Mouse (Mus musculus) lung, adult 18-20 months (tissue): Measurements from ENCODE around the gene Abcc9.
A peak's percentile ranks its signal among the peaks of the same experiment; 100 is the strongest.

Source experiments
- DNase-seq, 2 experiments: peaks; one replicate each; pipeline ENCODE4 v3.0.0; 2022; ENCODE audit warnings: mixed read lengths in 2 of 2

Abcc9 gene

DNA sequence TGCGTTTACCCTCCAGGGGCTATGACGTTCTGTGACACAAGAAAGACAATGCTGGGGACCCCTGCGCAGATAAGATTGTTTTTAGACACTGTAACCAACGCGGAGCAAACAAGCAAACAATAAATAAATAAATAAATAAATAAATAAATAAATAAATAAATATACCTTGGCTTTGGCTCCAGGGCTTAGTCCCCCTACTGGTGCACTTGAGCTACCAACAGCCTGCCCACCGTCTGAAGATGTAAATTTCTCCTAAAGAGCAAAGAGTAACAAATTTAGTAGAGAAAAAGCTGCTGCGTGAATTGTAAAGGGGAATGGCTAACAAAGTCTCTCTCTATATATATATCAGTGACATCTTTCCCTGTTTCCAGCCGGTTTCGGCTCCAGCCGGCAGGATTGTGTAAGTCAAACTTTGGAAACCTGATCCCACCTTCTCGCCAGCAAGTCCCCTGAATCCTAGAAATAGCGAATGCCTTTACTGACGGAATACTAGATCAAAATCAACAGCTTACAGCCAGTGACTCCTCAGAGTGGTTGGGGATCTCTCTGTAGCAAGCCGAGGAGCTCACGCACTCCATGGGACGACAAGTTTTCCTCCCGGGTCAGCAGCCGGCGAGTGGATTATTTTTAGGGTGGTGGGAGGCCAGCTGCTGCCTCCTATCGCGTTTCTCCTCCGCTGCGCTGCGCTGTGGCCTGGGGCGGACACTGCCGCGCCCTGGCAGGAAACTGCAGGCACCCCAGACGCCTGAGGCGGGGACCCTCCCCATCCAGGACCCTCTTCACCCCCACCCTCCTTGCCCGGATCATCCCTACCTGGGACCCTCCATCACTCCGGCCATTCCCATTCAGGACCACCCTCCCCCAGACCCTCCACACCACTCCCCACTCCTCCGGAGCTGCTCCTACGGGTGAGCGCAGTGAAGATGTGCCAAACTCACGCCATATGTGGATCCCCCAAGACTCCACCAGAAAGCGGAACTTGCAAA is at the start of gene Abcc9:
TSS of gene Abcc9 (minus strand) at position 664 of the 986 bp plus-strand sequence.
- DNase-seq = no peak

DNA sequence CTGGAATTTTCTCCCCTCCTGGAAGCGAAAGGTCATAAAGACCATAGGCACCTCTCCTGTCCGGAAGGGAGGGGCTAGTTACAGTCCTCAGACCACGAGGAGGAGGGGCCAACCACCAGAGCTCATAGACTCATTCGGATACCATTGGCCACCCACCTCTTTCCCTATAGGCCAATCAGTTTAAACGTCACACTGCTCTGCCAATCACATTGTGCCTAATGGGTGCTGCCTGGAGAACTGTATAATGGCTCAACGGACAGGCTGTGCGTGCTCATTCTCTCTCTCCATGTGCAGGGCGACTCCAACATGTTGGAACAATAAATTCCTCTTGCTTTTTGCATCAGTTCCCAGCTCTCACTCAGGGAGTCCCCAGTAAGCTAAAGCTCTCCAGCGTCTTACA is 49.2 kb upstream of the Abcc9 start:
- no peak for DNase-seq

DNA sequence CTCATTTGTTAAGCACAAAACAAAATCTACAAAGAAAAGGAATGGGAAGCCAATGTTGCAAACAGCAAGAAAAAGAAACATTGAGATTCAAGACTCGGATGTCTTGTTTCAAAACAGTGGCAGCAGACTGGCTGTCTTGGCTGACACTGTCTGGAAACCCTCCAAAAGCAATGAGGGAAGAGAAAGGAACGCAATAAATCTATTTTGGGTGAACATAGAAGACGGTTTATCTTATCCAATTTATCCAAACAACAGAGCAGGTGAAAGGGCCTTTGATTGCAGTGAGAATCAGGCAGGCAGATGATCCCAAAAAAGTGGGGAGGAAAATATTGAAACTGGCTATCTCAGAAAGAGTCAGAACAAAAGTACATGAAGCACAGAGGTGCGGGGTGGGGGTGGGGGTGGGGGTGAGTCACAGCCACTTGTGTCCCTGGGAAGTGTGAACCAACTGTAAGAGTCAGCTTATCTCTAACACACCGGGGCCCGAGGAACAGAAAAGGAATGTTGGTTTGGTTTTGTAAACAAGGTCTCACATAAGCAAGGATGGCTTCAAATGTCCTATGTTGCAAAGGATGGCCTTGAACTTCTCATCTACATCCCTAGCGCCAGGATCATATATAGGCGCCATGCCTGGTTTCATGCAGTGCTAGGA is 46.1 kb upstream of the Abcc9 start:
- no peak for DNase-seq

DNA sequence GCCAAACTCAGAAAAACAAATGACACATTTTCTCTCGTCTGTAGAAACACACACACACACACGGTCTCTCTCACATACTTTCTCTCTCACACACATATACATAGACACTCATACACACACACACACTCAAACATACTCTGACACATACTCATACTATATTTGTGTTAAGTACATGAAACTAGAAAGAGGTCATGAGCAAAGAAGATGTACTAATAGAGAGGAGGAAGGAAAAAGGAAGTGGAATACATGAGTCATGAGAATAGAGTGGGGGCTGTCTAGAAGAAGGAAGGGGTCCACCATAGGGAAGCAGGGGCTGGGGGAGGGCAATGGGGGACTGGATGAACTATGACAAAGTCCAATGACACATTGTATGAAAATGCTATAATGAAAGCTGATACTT is 45.0 kb upstream of the Abcc9 start:
- DNase-seq = no peak

DNA sequence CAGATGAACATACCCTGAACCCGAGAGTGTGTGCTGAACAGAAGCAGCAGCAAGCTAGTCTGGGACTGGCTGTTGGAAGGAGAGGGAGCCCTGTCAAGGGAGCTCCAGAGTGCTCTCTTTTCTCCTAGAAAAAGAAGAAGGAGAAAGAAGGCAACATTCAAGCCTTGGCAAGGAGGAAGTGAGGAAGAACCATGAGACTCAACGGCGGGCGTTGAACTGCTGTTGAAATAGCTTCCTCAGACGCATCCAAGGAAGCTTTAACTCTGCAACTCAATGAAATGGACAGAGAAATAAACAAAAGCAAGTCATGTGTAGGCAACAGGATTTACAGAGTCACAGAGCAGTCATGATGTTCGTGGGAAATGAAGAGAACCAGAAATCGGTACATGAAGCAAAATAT is 44.6 kb upstream of the Abcc9 start:
- peak in 1 of 2 experiments; percentile 22 for DNase-seq

DNA sequence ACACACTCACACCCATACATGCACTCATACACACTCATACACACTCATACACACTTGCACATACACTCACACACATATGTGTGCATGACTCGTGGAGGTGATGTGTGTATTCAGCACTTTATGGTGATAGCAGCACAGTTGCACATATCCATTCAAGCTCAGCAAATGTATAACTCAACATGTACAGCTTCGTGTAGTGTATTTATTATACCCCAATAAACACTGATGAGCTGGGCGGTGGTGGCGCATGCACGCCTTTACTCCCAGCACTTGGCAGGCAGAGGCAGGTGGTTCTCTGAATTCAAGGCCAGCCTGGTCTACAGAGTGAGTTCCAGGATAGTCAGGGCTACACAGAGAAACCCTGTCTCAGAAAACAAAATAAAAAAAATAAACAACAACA is 43.4 kb upstream of the Abcc9 start:
- DNase-seq = no peak

DNA sequence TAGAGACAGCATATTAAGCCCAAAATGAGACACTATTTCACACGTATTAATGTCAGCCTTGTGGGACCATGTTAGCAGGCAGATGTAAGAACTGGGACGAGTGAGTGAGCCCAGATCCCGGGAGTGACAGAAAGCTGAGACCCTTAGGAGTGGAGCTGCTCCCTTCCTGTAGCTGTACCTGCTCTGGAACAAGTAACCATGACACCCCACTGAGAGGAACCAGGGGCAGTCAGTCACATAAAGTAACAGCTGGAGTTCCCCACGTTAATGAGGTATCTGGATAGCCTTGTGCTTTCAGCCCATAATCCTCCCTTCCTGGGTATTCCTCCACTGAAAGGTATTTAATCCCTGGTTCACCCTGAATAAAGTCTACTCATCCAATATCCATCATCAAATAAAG is 41.1 kb upstream of the Abcc9 start:
- DNase-seq = no peak

DNA sequence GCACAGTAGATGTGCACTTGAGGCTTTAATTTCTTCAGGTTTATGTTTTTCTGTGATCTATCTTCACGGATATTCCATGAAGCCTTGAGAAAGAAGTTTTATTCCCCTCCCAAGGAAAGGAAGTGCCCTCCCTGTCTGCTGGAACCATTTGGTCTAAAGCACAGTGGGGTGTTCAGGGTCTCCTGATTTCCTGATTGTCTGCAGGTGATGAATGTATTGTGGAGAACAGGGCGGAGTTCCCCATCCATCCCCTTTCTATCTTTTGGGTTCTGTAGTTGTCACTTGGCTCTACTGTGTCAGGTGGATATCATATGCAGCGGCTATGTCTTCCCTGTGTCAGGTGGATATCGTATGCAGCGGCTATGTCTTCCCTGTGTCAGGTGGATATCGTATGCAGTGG is 39.6 kb upstream of the Abcc9 start:
- no peak for DNase-seq

DNA sequence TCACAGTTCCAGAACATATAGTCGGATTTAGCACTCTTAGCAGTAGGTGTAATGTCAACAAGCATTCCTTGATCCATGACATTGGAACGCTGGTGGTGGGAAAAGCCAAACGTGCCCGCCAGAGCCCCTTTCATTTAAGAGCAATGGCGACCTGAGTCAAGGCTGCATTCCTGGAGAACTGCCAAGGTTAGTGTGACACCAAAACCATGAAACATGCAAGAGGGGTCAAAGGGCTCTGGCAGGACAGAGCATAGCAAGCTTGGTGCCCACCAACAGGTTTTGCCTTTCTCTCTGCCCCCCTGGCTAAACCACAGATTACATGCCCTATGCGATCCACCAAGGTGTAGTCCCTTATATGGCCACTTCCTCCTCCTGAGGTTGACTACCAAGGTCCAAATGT is 36.5 kb upstream of the Abcc9 start:
- DNase-seq = no peak

DNA sequence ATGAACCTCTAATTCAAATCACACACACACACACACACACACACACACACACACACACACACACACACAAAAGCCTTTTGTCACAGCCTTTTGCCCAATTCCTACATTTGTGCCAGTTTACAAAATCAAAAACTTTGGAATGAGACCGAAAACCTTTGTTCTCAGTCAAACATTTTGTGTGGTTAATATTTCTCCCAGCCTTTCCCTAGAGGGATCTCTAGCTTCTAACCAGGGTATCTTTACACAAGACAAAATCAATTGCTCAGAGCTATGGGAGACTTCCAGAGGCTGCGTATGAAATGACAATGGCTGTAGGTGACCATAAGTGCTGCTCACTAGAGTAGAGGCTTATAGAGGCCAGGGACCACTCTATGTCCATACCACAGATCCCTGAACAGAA is 36.1 kb upstream of the Abcc9 start:
- no peak for DNase-seq

DNA sequence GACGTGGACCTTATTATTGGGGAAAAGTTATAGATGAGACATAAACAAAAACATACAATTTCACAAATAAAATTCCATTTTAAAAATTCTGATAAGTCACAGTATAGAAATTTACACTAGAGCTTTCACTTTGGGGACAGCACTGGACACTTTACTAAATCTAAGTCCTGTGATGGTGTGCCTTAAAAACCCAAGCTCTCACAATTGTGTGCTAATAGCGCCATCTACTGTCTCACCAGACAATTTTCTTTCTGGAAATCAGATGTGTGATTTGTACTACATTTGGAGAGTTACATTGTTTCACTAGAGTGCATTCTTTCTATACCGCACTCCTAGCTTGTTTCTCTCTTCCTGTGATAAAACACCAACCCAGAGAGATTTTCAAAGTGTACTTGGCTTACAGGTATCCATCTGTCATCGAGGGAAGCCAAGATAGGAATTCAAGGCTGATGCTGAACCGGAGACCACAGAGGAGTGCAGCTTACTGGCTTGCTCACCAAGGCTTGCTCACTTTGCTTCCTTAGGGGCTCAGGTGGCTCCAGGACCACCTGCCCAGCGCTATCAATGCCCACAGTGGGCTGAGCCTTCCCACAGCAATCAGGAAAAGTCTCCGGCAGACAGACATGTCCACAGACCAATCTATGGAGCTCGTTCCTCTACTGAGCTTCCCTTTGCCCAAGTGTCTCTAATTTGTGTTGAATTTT is 33.3 kb upstream of the Abcc9 start:
- peak in 1 of 2 experiments; percentile 21 for DNase-seq

DNA sequence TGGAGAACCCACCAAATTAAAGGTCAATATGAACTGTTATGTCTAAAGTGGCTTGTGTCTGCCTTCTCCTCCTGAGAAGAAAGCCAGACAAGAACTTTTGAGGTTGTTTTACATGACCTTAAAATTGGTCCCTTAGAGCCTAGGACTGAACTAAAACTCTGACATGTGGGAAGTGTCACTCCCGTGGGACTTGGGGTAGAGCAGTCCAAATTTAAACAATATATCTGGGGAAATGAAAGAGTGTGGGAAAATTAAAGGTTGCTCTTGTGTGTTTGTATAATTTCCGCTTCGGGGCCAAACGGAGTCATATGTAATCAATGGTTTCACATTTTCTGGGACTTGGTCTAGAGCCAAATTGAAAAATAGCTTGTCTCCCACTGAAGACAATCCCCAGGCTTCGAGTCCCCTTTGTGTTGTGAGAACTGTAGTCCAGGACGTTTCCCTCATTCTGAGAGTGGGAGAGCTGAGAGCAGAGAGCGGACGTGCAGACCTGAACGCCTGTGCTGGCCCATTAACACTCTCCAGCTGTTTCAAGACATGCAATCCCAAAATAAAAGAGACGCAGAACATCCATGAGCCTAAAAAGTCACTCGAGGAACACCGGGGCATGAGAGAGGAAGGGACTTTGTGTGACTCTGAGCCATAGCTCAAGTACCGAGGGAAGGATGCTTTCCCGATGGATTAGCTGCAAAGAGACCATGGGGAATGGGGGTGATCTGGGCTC is 30.6 kb upstream of the Abcc9 start:
- DNase-seq = no peak

DNA sequence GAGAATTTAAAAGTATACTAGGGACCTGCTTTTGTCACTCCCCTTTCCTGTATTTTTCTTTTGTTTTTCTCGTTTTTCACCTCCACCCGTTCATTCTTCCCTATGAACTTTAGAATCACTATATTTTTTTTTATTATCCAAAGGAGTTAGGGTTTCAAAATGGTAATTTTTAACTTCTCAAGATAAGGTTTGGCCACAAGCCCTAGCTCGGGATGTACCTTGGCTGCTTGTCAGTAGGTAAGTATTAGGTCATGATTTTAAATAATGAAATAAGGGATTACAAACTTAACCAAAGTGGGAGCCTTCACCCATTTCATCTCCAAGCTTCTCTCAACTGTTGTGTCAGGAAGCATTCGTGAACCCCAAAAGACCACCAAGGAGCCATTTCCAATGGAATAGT is 23.9 kb upstream of the Abcc9 start:
- DNase-seq = no peak

DNA sequence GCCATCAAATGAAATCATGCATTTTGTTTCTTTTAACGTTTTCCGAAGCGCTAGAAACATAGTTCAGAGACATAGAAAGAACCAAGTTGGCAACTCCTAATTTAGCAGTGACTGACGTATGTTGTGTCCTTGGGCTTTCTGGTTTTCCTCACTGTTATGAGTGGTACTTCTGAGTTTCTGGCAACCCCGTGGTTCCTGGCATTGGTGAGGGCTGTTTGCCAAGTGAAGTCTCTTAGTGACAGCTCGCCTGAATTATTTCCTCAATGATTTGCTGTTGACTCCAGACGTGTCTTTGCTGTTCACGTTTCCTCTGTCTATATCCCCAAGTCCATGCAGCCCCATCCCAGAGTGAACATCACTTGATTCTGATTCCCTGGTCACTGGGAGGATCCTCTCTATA is 19.6 kb upstream of the Abcc9 start:
- no peak for DNase-seq

DNA sequence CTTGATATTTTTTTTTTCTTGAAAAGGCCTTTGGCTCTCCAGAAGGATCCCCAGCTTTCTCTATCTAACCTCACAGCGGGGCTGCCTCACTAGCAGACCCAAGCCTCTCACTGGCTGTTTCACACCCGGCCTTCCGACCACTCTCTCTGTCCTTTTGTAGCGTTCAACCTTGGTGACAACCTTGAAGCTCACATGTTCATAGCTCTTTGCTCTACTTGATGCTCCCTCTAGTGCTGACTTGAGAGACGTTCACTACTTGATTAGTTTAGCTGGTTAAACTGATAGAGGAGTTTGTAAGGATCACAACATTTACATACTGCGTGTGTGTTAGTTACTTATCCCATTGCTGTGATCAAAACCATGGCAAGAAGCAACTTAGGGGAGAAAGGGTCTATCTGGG is 18.5 kb upstream of the Abcc9 start:
- no peak for DNase-seq

DNA sequence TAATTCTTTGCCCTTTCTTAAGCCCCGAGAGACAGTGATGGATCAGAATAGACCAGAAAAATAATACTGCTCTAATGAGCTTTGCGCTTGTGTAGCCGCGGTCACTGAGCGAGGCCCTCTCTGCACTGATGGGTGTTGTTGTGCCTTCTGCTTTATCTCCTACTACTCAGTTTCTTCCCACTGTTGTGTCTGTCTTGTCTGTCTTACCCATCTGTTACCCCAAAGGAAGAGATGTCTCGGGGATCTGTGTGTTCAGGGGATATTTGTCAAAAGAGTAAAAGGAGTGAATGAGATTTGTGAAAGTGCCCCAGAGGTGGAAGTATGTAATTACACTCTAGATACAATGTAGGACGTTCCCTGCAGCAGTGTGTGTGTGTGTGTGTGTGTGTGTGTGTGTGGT is 16.1 kb upstream of the Abcc9 start:
- no peak for DNase-seq

DNA sequence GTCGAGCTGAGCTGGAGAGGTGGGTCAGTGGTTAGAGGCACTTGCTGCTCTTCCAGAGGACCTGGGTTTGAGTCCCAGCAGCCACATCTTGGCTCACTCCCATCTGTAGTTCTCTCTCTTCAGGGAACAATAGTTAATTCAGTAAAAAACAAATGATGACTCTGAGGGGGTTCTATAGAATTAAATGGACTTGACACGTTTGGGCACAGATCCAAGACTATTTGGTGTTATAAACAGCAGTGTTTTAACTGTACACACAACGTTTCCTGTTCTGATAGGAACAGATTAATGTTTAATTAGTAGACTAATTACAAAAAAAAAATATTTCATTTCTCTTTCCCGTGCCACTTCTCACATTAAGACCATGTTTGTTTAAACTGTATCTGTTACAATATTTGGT is 15.1 kb upstream of the Abcc9 start:
- no peak for DNase-seq

DNA sequence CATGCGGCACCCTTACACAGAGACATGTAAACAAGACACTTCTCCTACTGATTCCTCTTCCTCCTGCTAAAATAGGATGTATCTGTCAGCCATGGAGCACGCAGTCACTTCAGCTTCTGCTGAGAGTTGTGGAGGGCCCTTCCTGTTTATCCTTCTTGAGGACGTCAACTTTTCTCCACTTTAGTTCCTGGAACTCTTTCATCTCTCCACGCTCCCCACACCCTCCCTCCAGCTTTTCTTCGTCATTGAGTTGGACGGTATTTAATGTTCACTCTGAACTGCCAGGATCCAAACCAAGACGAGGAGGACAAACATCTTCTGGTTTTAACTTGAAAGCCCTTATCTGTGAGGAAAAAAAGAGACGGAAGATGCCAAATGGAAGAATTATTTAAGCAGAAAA is 12.9 kb upstream of the Abcc9 start:
- peak; percentile 9 to 43 for DNase-seq

DNA sequence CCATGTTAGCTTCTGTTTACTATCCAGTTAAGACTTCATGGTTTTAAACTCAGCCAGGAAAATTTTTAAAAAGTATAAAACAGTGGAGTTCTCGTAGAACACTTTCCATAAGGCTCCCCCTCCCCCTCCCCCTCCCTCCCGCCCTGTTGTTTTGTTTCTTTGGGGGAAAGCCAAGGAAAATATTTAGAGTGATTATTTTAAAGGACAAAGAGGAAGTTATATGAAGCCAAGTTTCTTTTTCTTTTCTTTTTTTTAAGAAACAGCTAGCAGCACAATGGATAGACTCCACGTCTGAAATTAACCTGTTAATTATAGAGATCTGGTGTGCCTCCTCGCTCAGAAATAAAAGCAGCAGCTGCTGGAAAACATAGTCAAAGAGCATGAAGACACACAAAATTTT is 9.0 kb upstream of the Abcc9 start:
- no peak for DNase-seq

DNA sequence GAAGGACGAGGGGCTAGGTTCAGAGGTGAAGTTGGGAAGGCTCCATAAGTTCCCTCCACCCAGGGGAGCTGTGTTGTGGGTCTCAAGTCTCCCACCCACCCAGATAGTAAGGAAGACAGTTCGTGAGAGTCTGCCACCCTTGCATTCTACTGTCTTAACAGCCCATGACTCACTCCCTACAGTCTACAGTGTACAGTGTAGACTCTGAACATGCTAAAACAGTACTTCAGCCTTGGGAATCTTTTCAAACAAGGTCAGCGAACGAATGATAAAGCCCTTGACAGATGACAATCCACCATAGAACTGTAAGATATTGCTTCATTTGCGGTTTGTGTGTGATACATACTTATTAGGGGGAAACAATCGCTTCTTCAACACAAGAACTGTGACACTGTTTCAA is 8.6 kb upstream of the Abcc9 start:
- no peak for DNase-seq

DNA sequence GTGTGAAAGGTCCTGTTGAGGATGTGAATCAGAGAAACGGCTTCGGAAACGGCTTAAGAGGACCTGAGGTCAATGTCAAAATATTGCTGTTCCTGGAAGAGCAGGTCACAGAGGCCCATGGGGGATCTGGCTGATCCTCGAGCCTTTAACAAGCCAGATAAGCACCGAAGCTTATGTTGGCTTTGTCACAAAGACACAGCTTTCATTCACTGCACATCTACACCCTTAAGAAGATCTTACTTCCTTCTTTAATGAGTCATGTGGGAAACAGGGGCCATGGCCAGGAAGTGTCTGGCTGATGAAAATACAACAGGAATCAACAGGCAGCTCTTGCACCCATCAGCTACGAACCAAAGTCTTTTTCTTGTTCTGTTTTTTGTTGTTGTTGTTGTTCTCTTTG is 6.3 kb upstream of the Abcc9 start:
- no peak for DNase-seq

DNA sequence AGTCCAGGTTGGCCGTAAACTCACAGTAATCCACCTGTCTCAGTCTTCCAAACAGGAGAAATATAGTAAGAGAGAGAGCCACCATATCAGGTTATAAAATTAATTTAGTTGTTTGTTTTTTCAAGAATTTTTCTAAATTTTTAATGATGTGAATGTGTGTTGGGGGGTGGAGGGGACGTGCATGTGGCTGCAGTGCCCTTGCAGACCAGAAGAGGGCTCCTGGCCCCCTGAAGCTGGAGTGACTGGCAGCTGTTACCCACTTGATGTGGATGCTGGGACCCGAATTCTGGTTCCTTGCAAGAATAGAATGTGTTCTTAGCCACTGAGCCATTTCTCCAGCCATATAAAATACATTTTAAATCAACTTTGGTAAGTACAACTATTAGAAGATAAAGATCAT is 4.6 kb upstream of the Abcc9 start:
- DNase-seq = no peak

DNA sequence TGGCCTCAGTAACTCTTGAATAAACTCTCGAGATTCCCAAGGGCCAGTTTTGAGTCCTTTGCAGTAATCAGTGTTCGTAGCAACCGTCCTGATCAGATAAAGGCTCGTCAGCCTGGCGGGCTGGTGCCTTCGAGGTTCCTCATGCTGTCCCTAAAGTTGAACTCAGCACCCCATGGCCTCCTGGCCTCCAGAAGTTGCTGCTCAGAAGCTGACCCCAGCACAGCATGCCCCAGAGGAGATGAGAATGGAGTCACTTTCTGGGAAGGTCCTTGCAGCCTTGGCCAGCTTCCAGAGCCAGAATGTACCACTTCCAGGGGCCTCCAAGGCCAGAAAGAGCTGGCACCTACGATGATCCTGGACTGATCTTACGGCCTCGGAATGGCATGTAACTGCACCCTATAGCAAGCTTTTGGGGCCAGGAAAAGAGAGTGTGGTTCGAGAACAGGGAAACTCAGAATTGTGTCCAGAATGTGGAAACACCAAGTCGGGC is 1.4 kb upstream of the Abcc9 start:
- no peak for DNase-seq
